In genomic region chr6:85620826-85621225, GRCm38 (mm10) we compare ENCODE assay signal across 17 mouse cellular contexts.
"Had no signal": no experiment of that assay in that cellular context is flagged by ENCODE, and none has a peak within 500 bp of the region (broad histone marks: within the 10 kb centered on the region; RNA-seq: fewer than 3 reads in every experiment).

No protein-coding gene starts in this region.

- H3K27ac ChIP-seq: kidney, postnatal 0 days; limb, embryonic 13.5 days; liver, embryonic 14.5 days; midbrain, embryonic 10.5 days; neural tube, embryonic 12.5 days had no signal

- DNase-seq: kidney, adult 9 months; kidney, postnatal 36 days; layer of hippocampus, adult 9-11 months; layer of hippocampus, postnatal 36 days; left cerebral cortex, postnatal 4 days; lung, adult 18-20 months; lung, postnatal 4 days; midbrain, embryonic 14.5 days; right cerebral cortex, postnatal 14 days; thymus, adult 18-20 months; thymus, postnatal 14 days had no signal

- H3K4me3 ChIP-seq: limb, embryonic 13.5 days; midbrain, embryonic 10.5 days; myocyte; neural tube, embryonic 12.5 days had no signal
